Mouse (Mus musculus): Measurements from ENCODE around the gene Rhbdf1. TPM values are rescaled to one million over a fixed set of nuclear protein-coding genes. Genes with fewer than 3 reads are reported as not detected.
A peak's percentile ranks its signal among the peaks of the same experiment; 100 is the strongest.

Gene Rhbdf1
- polyA plus RNA-seq, 1 experiment: not detected

GRCm38 (mm10) chr11:32244064-32244463 lies 22.0 kb upstream of the Rhbdf1 start:
- 0 out of 2 replicates have a peak overlapping the region, but pooled peaks have one; percentile 12 for H3K27ac ChIP-seq (ENCODE audit: insufficient read depth, low read depth, low read length)
- 32% methylated on average over 3 of the region's 3 CpGs for WGBS
- no peak overlapping the region for H3K4me3 ChIP-seq (ENCODE audit: insufficient read depth, low read depth, low read length)
- no peak for TF ChIP-seq CTCF (IDR thresholded peaks at IDR 0.05; ENCODE audit: insufficient read depth, low read depth, low read length)
- no peak for TF ChIP-seq POLR2A (IDR thresholded peaks at IDR 0.05; ENCODE audit: insufficient read depth, low read depth, low read length)
- peaks cover 10% of the 10 kb centered on the region for H3K4me1 ChIP-seq (ENCODE audit: control insufficient read depth, insufficient read depth, low read length)

DNA sequence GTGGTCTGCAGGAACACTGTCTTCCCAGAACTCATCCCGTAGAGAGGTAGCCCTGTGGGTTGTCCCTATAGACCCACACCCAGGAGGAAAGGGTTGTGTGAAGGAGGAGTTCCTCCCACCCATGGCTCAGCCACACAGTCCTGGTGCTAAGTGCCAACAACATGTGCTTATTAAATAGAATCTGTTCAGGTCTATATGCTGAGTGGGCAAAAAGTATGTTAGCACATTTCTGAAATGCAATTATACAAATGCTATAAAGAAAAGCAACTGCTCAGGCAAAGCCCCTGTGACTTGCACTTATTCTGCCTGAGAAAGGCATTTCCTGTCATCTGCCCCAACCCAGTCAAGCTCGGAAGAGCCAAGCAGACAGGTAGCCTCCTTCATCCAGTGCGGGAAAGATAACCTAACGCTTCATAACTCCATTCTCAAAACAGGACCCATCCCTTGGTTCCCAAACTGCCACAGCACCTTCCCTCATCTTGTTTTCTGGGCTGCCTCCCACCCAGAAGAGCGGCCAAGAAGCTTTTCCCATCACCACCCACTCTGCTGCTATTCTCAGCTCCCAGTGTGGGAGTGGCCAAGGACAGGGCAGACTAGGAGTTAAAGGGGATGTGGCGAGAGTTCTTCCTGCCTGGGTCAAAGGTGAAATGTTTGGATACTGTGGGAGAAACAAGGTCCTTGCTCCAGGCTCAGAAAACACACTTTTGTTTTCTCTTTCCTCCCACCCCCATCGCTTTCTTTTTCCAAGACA lies 21.3 kb upstream of the Rhbdf1 start:
- Histone ChIP-seq H3K4me3 (ENCODE audit: insufficient read depth, low read depth, low read length) (no peak overlapping the region), H3K4me1 (ENCODE audit: control insufficient read depth, insufficient read depth, low read length) (peaks cover 14% of the 10 kb centered on the region), H3K27ac (ENCODE audit: insufficient read depth, low read depth, low read length) (no peak overlapping the region)
- WGBS: 49% methylated on average over 7 of the region's 7 CpGs
- TF ChIP-seq CTCF (IDR thresholded peaks at IDR 0.05; ENCODE audit: insufficient read depth, low read depth, low read length) (no peak), POLR2A (IDR thresholded peaks at IDR 0.05; ENCODE audit: insufficient read depth, low read depth, low read length) (no peak)

DNA sequence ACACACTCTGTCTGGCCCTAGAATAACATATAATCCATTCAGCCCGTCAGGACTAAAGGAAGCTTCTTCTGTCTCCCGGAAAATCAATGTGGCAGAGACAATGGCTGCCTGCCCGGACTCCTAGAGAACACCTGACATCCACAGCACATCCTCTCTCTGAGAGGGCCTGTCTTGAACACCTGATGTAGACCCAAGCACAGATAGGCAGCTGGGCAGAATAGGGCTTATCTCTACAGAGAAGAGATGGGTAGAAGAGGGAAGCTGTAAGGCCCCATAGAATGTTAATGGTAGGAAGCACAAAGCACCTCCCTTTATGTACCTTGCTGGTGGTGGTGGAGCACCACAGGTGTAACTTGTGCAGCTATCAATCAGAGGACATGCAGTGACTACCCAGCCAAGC lies 20.1 kb upstream of the Rhbdf1 start:
- Histone ChIP-seq H3K4me1 (ENCODE audit: control insufficient read depth, insufficient read depth, low read length) (peaks cover 24% of the 10 kb centered on the region), H3K4me3 (ENCODE audit: insufficient read depth, low read depth, low read length) (no peak overlapping the region), H3K27ac (ENCODE audit: insufficient read depth, low read depth, low read length) (no peak overlapping the region)
- TF ChIP-seq CTCF (IDR thresholded peaks at IDR 0.05; ENCODE audit: insufficient read depth, low read depth, low read length): no peak
- no peak for TF ChIP-seq POLR2A (IDR thresholded peaks at IDR 0.05; ENCODE audit: insufficient read depth, low read depth, low read length)
- WGBS: 91% methylated on average over 3 of the region's 3 CpGs

- H3K4me1 ChIP-seq (ENCODE audit: control insufficient read depth, insufficient read depth, low read length): peaks cover 30% of the 10 kb centered on the region
- TF ChIP-seq POLR2A (IDR thresholded peaks at IDR 0.05; ENCODE audit: insufficient read depth, low read depth, low read length) (no peak), CTCF (IDR thresholded peaks at IDR 0.05; ENCODE audit: insufficient read depth, low read depth, low read length) (no peak)
- H3K4me3 ChIP-seq (ENCODE audit: insufficient read depth, low read depth, low read length): no peak overlapping the region
Measured at GRCm38 (mm10) chr11:32241391-32241790, 19.3 kb upstream of the Rhbdf1 start.

GRCm38 (mm10) chr11:32238093-32238860 lies 16.2 kb upstream of the Rhbdf1 start:
- H3K4me3 ChIP-seq (ENCODE audit: insufficient read depth, low read depth, low read length): no peak overlapping the region
- 0 out of 2 replicates have a peak overlapping the region, but pooled peaks have one; percentile 9 for H3K27ac ChIP-seq (ENCODE audit: insufficient read depth, low read depth, low read length)
- H3K4me1 ChIP-seq (ENCODE audit: control insufficient read depth, insufficient read depth, low read length): peaks cover 43% of the 10 kb centered on the region
- WGBS: 13% methylated on average over 5 of the region's 5 CpGs
- TF ChIP-seq POLR2A (IDR thresholded peaks at IDR 0.05; ENCODE audit: insufficient read depth, low read depth, low read length) (no peak), CTCF (IDR thresholded peaks at IDR 0.05; ENCODE audit: insufficient read depth, low read depth, low read length) (peak; percentile 73; the same call in 1 of the 2 replicates)

More at GRCm38 (mm10) chr11:32241391-32241790, 19.3 kb upstream of the Rhbdf1 start:
- H3K27ac ChIP-seq (ENCODE audit: insufficient read depth, low read depth, low read length): no peak overlapping the region

DNA sequence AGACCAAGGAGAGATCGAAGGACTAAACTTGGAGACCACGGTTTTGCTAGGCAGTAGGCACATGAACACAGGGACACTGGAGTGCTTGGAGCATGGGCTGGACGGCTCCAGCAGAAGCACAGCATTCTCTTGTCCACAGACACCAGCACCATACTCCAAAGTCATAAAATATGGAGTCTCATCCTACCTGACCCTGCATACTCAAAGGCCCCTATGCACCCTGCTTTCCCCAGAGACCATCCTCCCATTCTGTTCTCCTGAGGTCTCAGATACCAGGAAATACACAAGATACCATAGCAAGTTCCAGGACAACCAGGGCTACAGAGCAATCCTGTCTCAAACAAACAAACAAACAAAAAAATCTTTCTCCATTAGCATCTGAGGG lies 15.3 kb upstream of the Rhbdf1 start:
- Histone ChIP-seq H3K4me1 (ENCODE audit: control insufficient read depth, insufficient read depth, low read length) (peaks cover 40% of the 10 kb centered on the region), H3K27ac (ENCODE audit: insufficient read depth, low read depth, low read length) (0 out of 2 replicates have a peak overlapping the region, but pooled peaks have one; percentile 9), H3K4me3 (ENCODE audit: insufficient read depth, low read depth, low read length) (no peak overlapping the region)
- WGBS: 84% methylated on average over 3 of the region's 3 CpGs
- TF ChIP-seq CTCF (IDR thresholded peaks at IDR 0.05; ENCODE audit: insufficient read depth, low read depth, low read length): no peak
- no peak for TF ChIP-seq POLR2A (IDR thresholded peaks at IDR 0.05; ENCODE audit: insufficient read depth, low read depth, low read length)

DNA sequence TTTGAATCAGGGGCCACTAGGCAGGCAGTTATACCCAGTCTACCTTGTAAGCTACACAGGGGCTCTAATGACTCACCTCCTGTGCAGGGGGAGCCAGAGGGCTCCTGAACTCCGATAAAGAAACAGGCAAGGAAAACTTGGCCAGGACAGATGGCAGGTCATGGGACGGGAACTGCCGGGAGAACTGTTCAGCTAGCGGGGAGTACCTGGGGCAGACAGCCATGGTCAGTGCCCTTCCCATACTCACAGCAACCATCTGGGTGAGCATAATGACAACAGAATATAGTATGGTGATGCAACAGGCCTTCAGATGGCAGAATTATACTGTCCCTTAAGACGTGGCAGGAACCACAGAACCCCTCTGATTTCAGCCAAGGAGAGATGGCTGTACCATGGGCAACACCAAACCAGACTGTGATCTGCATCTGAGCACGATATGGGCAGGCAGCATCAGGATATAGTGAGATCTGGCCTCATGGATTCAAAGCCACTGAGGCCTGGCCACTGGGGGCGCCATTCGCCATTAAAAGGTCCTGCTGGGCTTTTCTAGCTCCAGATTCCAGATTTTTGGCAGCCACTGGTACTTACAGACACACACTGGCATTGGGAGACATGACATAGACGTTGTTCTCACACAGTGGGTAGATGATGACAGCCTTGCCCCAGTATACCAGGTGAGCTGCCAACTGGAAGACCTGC lies 14.8 kb upstream of the Rhbdf1 start:
- Histone ChIP-seq H3K27ac (ENCODE audit: insufficient read depth, low read depth, low read length) (0 out of 2 replicates have a peak overlapping the region, but pooled peaks have one; percentile 49), H3K4me3 (ENCODE audit: insufficient read depth, low read depth, low read length) (no peak overlapping the region), H3K4me1 (ENCODE audit: control insufficient read depth, insufficient read depth, low read length) (peaks cover 40% of the 10 kb centered on the region)
- no peak for TF ChIP-seq POLR2A (IDR thresholded peaks at IDR 0.05; ENCODE audit: insufficient read depth, low read depth, low read length)
- TF ChIP-seq CTCF (IDR thresholded peaks at IDR 0.05; ENCODE audit: insufficient read depth, low read depth, low read length): peak; percentile 49; the same call in 1 of the 2 replicates
- WGBS: 47% methylated on average over 9 of the region's 9 CpGs

GRCm38 (mm10) chr11:32236132-32236531 lies 14.0 kb upstream of the Rhbdf1 start:
- 35% methylated on average over 2 of the region's 2 CpGs for WGBS
- Histone ChIP-seq H3K27ac (ENCODE audit: insufficient read depth, low read depth, low read length) (peak overlapping the region; percentile 49), H3K4me3 (ENCODE audit: insufficient read depth, low read depth, low read length) (no peak overlapping the region), H3K4me1 (ENCODE audit: control insufficient read depth, insufficient read depth, low read length) (peaks cover 44% of the 10 kb centered on the region)
- TF ChIP-seq POLR2A (IDR thresholded peaks at IDR 0.05; ENCODE audit: insufficient read depth, low read depth, low read length): no peak
- TF ChIP-seq CTCF (IDR thresholded peaks at IDR 0.05; ENCODE audit: insufficient read depth, low read depth, low read length): no peak
